Mouse (Mus musculus) liver, postnatal 0 days (tissue): Measurements from ENCODE around the gene Meltf.

ENCODE experiments used
- CTCF ChIP-seq: sonication (generic); IDR thresholded peaks from 2 replicates; pipeline ENCODE4 v1.5.1; 2016; ENCODE audit warnings: antibody characterized with exemption, low read depth
- EP300 ChIP-seq: IDR thresholded peaks from 2 replicates; pipeline ENCODE4 v1.6.1; 2016; ENCODE audit warnings: antibody characterized with exemption, low read depth, mild to moderate bottlenecking

GRCm38 (mm10) chr16:31917776-31918175 is 39.2 kb downstream of the Meltf start:
- TF ChIP-seq EP300 (no peak), CTCF (no peak)
